11 mouse cellular contexts compared by ENCODE assay signal in the genomic region with DNA sequence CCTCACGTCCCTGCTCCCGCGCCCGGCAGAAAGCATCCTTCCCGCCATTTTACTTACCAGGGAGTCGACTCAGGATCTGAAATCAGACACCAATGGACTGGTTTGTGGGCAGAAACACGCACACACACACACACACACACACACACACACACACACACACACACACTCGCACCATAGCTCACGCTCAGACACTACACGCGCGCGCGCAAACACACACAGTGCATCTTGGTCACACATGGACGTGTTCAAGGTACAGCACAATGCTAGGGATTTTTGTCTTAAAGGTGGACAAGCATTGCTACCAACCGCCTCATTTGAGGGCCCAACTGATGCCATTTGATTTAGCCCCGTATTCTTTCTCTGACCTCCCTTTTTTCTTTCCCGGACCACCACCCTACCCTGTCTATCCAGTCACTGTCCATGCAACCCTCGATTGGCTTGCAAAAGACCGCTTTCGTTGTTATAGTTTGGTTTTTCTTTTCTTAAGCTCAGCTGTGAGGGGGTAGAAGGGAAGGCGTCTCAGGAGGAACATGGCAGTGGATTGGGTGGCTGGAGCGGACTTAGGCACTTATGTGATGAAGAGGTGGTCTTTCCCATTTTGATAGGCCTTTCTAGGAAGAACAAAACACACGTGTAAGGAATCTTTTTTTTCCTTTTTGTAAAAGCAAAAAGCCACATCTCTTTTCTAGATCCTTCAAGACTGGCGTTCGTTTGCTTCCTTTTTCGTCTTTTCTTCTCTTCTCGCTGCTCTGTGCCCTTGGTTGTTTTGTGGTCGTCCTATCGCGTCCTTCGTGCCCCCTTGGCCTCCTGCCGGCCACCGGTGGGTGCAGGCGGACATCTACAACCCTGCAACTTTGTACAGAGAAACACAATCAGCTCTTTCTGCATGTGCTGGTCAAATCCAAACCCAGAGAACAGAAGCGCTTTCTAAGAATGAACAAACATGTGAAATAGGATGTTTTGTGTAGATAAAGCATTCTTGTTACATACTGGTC. TPM values are rescaled to one million over a fixed set of nuclear protein-coding genes. Genes with fewer than 3 reads are reported as not detected.
A peak's percentile ranks its signal among the peaks of the same experiment; 100 is the strongest.
DNase-seq lines count a peak whose midpoint lies in the region; ATAC-seq and TF ChIP-seq lines count a peak whose summit lies in the region.
"Had no signal": no experiment of that assay in that cellular context is flagged by ENCODE, and none has a peak within 500 bp of the region (broad histone marks: within the 10 kb centered on the region; RNA-seq: fewer than 3 reads in every experiment).

No protein-coding gene starts in this region.

- TF ChIP-seq CTCF in heart, adult 2 months (IDR thresholded peaks at IDR 0.05), result no peak
- no peak for TF ChIP-seq CTCF in hindbrain, postnatal 0 days (IDR thresholded peaks at IDR 0.05; ENCODE audit: low read depth)

- DNase-seq in heart, adult 2 months, result no peak
- peak; percentile 73 for DNase-seq in embryonic facial prominence, embryonic 10.5 days (ENCODE audit: low spot score)
- no peak for DNase-seq in hindbrain, postnatal 0 days (ENCODE audit: low spot score)
- peak; percentile 75 for DNase-seq in neural tube, embryonic 10.5 days (ENCODE audit: extremely low spot score, low spot score)
- DNase-seq in urinary bladder, adult 2 months (ENCODE audit: low spot score), result no peak
- no peak for DNase-seq in right cerebral cortex, postnatal 10 days (ENCODE audit: low spot score in 2 of 2)
- no peak for DNase-seq in urinary bladder, postnatal 10 days (ENCODE audit: low spot score)
- DNase-seq: cerebellum, adult 9-10 months had no signal

- H3K4me2 ChIP-seq in heart, embryonic 16.5 days (ENCODE audit: low read depth, low read length), result peak overlapping the region; percentile 93
- peak overlapping the region; percentile 59 for H3K4me2 ChIP-seq in hindbrain, postnatal 0 days (ENCODE audit: low read depth, low read length)

- H3K9me3 ChIP-seq in heart, embryonic 16.5 days (replicated peaks; ENCODE audit: control insufficient read depth, low read length), result no peaks in the 10 kb centered on the region
- H3K9me3 ChIP-seq in embryonic facial prominence, embryonic 10.5 days, result no peaks in the 10 kb centered on the region
- H3K9me3 ChIP-seq in hindbrain, postnatal 0 days (ENCODE audit: low read length), result no peaks in the 10 kb centered on the region

- no peak for TF ChIP-seq EP300 in heart, adult 2 months (IDR thresholded peaks at IDR 0.05; ENCODE audit: insufficient read depth, low read depth, low read length)

- no peaks in the 10 kb centered on the region for H3K36me3 ChIP-seq in heart, embryonic 16.5 days (ENCODE audit: control insufficient read depth, insufficient read depth)
- H3K36me3 ChIP-seq in heart, adult 2 months (ENCODE audit: control insufficient read depth, insufficient read depth, low read length), result no peaks in the 10 kb centered on the region
- H3K36me3 ChIP-seq in embryonic facial prominence, embryonic 10.5 days (replicated peaks), result no peaks in the 10 kb centered on the region
- H3K36me3 ChIP-seq in hindbrain, postnatal 0 days (ENCODE audit: insufficient read depth, low read length), result no peaks in the 10 kb centered on the region

- H3K9ac ChIP-seq in heart, embryonic 16.5 days (ENCODE audit: low read length), result no peak overlapping the region
- no peak overlapping the region for H3K9ac ChIP-seq in heart, adult 2 months (ENCODE audit: low read depth, low read length)
- H3K9ac ChIP-seq in hindbrain, postnatal 0 days (replicated peaks; ENCODE audit: low read length), result no peak overlapping the region

- TF ChIP-seq POLR2A in heart, adult 2 months (IDR thresholded peaks at IDR 0.05; ENCODE audit: insufficient read depth, low read depth, low read length), result no peak

- peak overlapping the region; percentile 47 for H3K4me3 ChIP-seq in heart, embryonic 16.5 days (ENCODE audit: low read length)
- H3K4me3 ChIP-seq in heart, adult 2 months, result no peak overlapping the region
- H3K4me3 ChIP-seq in embryonic facial prominence, embryonic 10.5 days, result peak overlapping the region; percentile 59
- H3K4me3 ChIP-seq in hindbrain, postnatal 0 days (ENCODE audit: low read length), result peak overlapping the region; percentile 35; the same call in 1 of the 2 replicates

- no peak overlapping the region for H3K27ac ChIP-seq in heart, embryonic 16.5 days (ENCODE audit: low read length)
- no peak overlapping the region for H3K27ac ChIP-seq in heart, adult 2 months
- H3K27ac ChIP-seq in embryonic facial prominence, embryonic 10.5 days (replicated peaks), result peak overlapping the region; percentile 21; the same call in 1 of the 2 replicates
- no peak overlapping the region for H3K27ac ChIP-seq in hindbrain, postnatal 0 days

- intact Hi-C loops in heart, adult 2 months (cut with DNase I), result no loop called here

- no peak for ATAC-seq in heart, embryonic 16.5 days (replicated peaks; ENCODE audit: extremely low read depth, insufficient read depth, low FRiP score)
- no peak for ATAC-seq in hindbrain, postnatal 0 days

- H3K79me2 ChIP-seq in heart, adult 2 months (replicated peaks; ENCODE audit: control insufficient read depth, insufficient read depth, low read length), result no peaks in the 10 kb centered on the region

- WGBS in heart, embryonic 16.5 days, result 2% methylated on average over 36 of the region's 36 CpGs
- WGBS in heart, adult 2 months, result 3% methylated on average over 36 of the region's 36 CpGs
- 1% methylated on average over 36 of the region's 36 CpGs for WGBS in embryonic facial prominence, embryonic 10.5 days
- WGBS in hindbrain, postnatal 0 days, result 2% methylated on average over 36 of the region's 36 CpGs

- peaks cover 82% of the 10 kb centered on the region for H3K27me3 ChIP-seq in heart, embryonic 16.5 days (ENCODE audit: control insufficient read depth, insufficient read depth, low read length)
- peaks cover 30% of the 10 kb centered on the region for H3K27me3 ChIP-seq in heart, adult 2 months (ENCODE audit: control insufficient read depth, insufficient read depth, low read length)
- H3K27me3 ChIP-seq in embryonic facial prominence, embryonic 10.5 days (replicated peaks; ENCODE audit: low read depth, poor library complexity, severe bottlenecking), result peaks cover 100% of the 10 kb centered on the region
- H3K27me3 ChIP-seq in hindbrain, postnatal 0 days (ENCODE audit: insufficient read depth, low read length), result peaks cover 84% of the 10 kb centered on the region

- peaks cover 17% of the 10 kb centered on the region for H3K4me1 ChIP-seq in heart, embryonic 16.5 days (ENCODE audit: control insufficient read depth, insufficient read depth, low read length)
- peaks cover 2% of the 10 kb centered on the region for H3K4me1 ChIP-seq in heart, adult 2 months (ENCODE audit: control insufficient read depth, insufficient read depth, low read length)
- H3K4me1 ChIP-seq in embryonic facial prominence, embryonic 10.5 days, result peaks cover 22% of the 10 kb centered on the region
- peaks cover 5% of the 10 kb centered on the region; the same call in 1 of the 2 replicates for H3K4me1 ChIP-seq in hindbrain, postnatal 0 days (ENCODE audit: insufficient read depth, low read length)

RNA-seq across cellular contexts. Expression of a gene that starts 8.9 kb away (rescaled TPM):
- not detected in 2 replicates for polyA plus RNA-seq in heart, embryonic 16.5 days (2015; fragmentation: Nextera tagmentation; extraction: Ambion mirVana)
- total RNA-seq in heart, adult 2 months (2021), result not detected
- polyA plus RNA-seq in heart, adult 2 months (2012; rRNA removed), result not detected in 2 replicates
- polyA plus RNA-seq in embryonic facial prominence, embryonic 10.5 days (2016; fragmentation: Nextera tagmentation; extraction: Ambion mirVana), result 0.47 and 0.78 TPM in 2 replicates
- 4.3 and 4.7 TPM in 2 replicates for total RNA-seq in hindbrain, postnatal 0 days (2014; rRNA removed)
- polyA plus RNA-seq in hindbrain, postnatal 0 days (2015; fragmentation: Nextera tagmentation; extraction: Ambion mirVana), result 4.2 and 4.9 TPM in 2 replicates
- polyA plus RNA-seq in urinary bladder, adult 2 months (2012; rRNA removed), result not detected in 2 replicates
- total RNA-seq: MEL had no signal
- polyA plus RNA-seq: large intestine, adult 2 months had no signal

Comparison
In these comparisons a context has a peak if more than half of its experiments do, and no peak if none do; other contexts are left out.
1. DNase-seq: peak in embryonic facial prominence, embryonic 10.5 days (single experiment) and neural tube, embryonic 10.5 days (single experiment); none in heart, adult 2 months (0 of 2), hindbrain, postnatal 0 days (single experiment), urinary bladder, adult 2 months (single experiment), right cerebral cortex, postnatal 10 days (0 of 2) and urinary bladder, postnatal 10 days (single experiment).